Mouse (Mus musculus): Measurements from ENCODE around the gene Dgcr6.

Dgcr6 gene

DNA sequence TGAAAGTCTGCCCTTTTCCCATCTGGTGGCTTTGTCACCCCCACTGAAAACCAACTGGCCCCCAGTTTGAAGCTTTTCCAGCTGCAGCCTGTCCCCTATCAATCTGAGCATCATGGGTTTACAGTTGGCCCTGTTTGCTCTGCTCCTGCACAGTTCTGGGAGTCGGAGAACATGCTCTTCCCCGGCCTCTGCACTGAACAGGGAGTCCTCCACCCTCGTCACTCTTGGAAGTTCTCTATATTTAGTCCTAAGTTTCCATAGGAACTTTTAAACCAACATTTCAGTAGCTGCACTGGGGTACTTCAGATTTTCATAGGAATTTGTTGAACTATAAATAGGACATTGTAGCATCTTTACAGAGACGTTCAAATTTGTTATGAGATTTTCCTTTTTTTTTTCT, 19.4 kb upstream of the Dgcr6 start:
- H3K4me1 ChIP-seq (replicated peaks; ENCODE audit: low read depth, low read length), result peaks cover 13% of the 10 kb centered on the region
- H3K4me3 ChIP-seq (replicated peaks; ENCODE audit: low read length), result no peak overlapping the region
- no peak for TF ChIP-seq POU5F1 (IDR thresholded peaks at IDR 0.05; ENCODE audit: borderline replicate concordance, low read length)
- no peak for TF ChIP-seq CTCF (conservative IDR thresholded peaks at IDR 0.05; ENCODE audit: low read length)
- TF ChIP-seq NANOG (IDR thresholded peaks at IDR 0.05; ENCODE audit: borderline replicate concordance, low read length), result no peak
- H3K9me3 ChIP-seq (ENCODE audit: low read length), result no peaks in the 10 kb centered on the region
- H3K27me3 ChIP-seq (ENCODE audit: insufficient read depth, low read length), result peaks cover 8% of the 10 kb centered on the region; the same call in 1 of the 2 replicates
- H3K36me3 ChIP-seq (ENCODE audit: insufficient read depth, low read length), result no peaks in the 10 kb centered on the region

DNA sequence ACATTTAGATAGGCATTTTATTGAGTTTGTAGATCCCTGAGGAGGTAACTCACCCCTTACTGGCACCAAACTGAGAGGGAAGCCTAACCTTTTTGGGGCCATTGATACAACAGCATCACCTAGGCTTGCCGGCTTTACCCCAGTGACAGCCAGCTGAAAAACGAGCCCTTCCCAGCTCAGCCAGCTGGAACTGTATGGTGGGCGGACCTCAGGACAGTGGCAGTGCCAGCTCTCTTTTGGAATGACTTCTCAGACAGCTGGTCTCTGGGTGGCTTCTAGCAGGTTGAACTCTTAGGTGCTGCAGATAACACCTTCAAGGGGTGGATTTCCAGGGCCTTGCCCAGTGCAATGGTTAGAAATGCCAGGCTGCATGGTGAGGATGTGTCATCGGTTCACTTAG, 18.4 kb upstream of the Dgcr6 start:
- TF ChIP-seq POU5F1 (IDR thresholded peaks at IDR 0.05; ENCODE audit: borderline replicate concordance, low read length) (no peak), NANOG (IDR thresholded peaks at IDR 0.05; ENCODE audit: borderline replicate concordance, low read length) (no peak), CTCF (conservative IDR thresholded peaks at IDR 0.05; ENCODE audit: low read length) (no peak)
- H3K4me1 ChIP-seq (replicated peaks; ENCODE audit: low read depth, low read length), result peaks cover 13% of the 10 kb centered on the region
- no peaks in the 10 kb centered on the region for H3K9me3 ChIP-seq (ENCODE audit: low read length)
- no peaks in the 10 kb centered on the region for H3K36me3 ChIP-seq (ENCODE audit: insufficient read depth, low read length)
- no peak overlapping the region for H3K4me3 ChIP-seq (replicated peaks; ENCODE audit: low read length)
- H3K27me3 ChIP-seq (ENCODE audit: insufficient read depth, low read length), result peaks cover 10% of the 10 kb centered on the region; the same call in 1 of the 2 replicates

DNA sequence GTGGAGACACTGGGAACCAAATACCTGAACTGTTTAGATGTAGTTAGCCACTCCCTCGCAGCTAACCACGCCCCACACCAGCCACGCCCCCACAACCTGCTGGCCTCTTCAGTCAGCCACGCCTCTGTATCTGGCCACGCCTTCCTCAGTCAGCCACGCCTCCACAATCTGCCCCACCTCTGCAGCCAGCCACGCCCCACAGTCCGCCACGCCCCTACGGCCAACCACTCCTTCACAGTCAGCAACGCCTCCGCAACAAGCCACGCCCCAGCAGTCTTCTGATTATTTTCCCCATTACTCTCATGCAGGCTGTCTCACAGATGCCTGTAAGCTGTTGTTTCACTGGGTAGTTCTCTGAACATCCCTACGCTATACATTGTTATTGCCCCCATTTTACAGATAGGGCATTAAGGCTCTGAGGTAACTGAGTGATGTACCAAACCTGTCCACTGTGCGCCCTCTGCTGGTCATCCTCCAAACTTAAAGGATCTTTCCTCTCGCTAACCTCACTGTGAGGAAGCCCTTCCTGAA, 16.2 kb upstream of the Dgcr6 start:
- peak; percentile 77 for TF ChIP-seq CTCF (conservative IDR thresholded peaks at IDR 0.05; ENCODE audit: low read length)
- TF ChIP-seq POU5F1 (IDR thresholded peaks at IDR 0.05; ENCODE audit: borderline replicate concordance, low read length), result no peak
- Histone ChIP-seq H3K27me3 (ENCODE audit: insufficient read depth, low read length) (peaks cover 24% of the 10 kb centered on the region), H3K36me3 (ENCODE audit: insufficient read depth, low read length) (no peaks in the 10 kb centered on the region), H3K9me3 (ENCODE audit: low read length) (no peaks in the 10 kb centered on the region), H3K4me1 (replicated peaks; ENCODE audit: low read depth, low read length) (peaks cover 13% of the 10 kb centered on the region), H3K4me3 (replicated peaks; ENCODE audit: low read length) (peak overlapping the region; percentile 57; the same call in 1 of the 2 replicates)

- TF ChIP-seq POU5F1 (IDR thresholded peaks at IDR 0.05; ENCODE audit: borderline replicate concordance, low read length), result no peak
- TF ChIP-seq CTCF (conservative IDR thresholded peaks at IDR 0.05; ENCODE audit: low read length), result no peak; the same call in 1 of the 2 replicates
- TF ChIP-seq NANOG (IDR thresholded peaks at IDR 0.05; ENCODE audit: borderline replicate concordance, low read length), result no peak
- H3K27me3 ChIP-seq (ENCODE audit: insufficient read depth, low read length), result peaks cover 24% of the 10 kb centered on the region
- peaks cover 13% of the 10 kb centered on the region for H3K4me1 ChIP-seq (replicated peaks; ENCODE audit: low read depth, low read length)
- H3K36me3 ChIP-seq (ENCODE audit: insufficient read depth, low read length), result no peaks in the 10 kb centered on the region
- peak overlapping the region; percentile 57; the same call in 1 of the 2 replicates for H3K4me3 ChIP-seq (replicated peaks; ENCODE audit: low read length)
- peaks cover 1% of the 10 kb centered on the region; the same call in 1 of the 2 replicates for H3K9me3 ChIP-seq (ENCODE audit: low read length)
Observed at GRCm38 (mm10) chr16:18037025-18037424, 15.6 kb upstream of the Dgcr6 start.

DNA sequence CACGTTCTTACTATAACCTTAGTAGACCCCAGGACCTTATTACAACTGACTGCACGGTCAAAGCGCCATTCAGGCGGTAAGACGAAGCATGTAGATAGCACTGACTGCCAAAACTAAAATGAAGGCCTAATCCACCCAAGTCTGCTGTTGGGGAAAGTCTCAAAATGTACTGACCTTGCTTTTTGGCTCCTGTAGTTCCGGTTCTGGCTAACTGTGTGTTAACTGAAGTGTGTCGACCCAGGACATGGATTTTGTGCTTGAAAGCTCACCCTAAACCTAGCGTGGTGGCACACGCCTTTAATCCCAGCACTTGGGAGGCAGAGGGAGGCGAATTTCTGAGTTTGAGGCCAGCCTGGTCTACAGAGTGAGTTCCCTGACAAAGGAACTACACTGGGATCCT, 7.7 kb upstream of the Dgcr6 start:
- Histone ChIP-seq H3K36me3 (ENCODE audit: insufficient read depth, low read length) (no peaks in the 10 kb centered on the region), H3K27me3 (ENCODE audit: insufficient read depth, low read length) (peaks cover 24% of the 10 kb centered on the region), H3K9me3 (ENCODE audit: low read length) (peaks cover 8% of the 10 kb centered on the region; the same call in 1 of the 2 replicates), H3K4me1 (replicated peaks; ENCODE audit: low read depth, low read length) (peaks cover 11% of the 10 kb centered on the region), H3K4me3 (replicated peaks; ENCODE audit: low read length) (no peak overlapping the region)
- TF ChIP-seq POU5F1 (IDR thresholded peaks at IDR 0.05; ENCODE audit: borderline replicate concordance, low read length) (no peak), NANOG (IDR thresholded peaks at IDR 0.05; ENCODE audit: borderline replicate concordance, low read length) (no peak), CTCF (conservative IDR thresholded peaks at IDR 0.05; ENCODE audit: low read length) (no peak)

- H3K27me3 ChIP-seq (ENCODE audit: insufficient read depth, low read length), result peaks cover 23% of the 10 kb centered on the region; the same call in 1 of the 2 replicates
- H3K9me3 ChIP-seq (ENCODE audit: low read length), result 0 out of 2 replicates have a peak, but pooled peaks cover under 1% of the 10 kb centered on the region
- TF ChIP-seq CTCF (conservative IDR thresholded peaks at IDR 0.05; ENCODE audit: low read length), result peak; percentile 42
- TF ChIP-seq POU5F1 (IDR thresholded peaks at IDR 0.05; ENCODE audit: borderline replicate concordance, low read length), result no peak
- no peak for TF ChIP-seq NANOG (IDR thresholded peaks at IDR 0.05; ENCODE audit: borderline replicate concordance, low read length)
- H3K4me1 ChIP-seq (replicated peaks; ENCODE audit: low read depth, low read length), result peaks cover 19% of the 10 kb centered on the region
- no peaks in the 10 kb centered on the region for H3K36me3 ChIP-seq (ENCODE audit: insufficient read depth, low read length)
- no peak overlapping the region for H3K4me3 ChIP-seq (replicated peaks; ENCODE audit: low read length)
Observed at GRCm38 (mm10) chr16:18047660-18048059, 5.0 kb upstream of the Dgcr6 start.

DNA sequence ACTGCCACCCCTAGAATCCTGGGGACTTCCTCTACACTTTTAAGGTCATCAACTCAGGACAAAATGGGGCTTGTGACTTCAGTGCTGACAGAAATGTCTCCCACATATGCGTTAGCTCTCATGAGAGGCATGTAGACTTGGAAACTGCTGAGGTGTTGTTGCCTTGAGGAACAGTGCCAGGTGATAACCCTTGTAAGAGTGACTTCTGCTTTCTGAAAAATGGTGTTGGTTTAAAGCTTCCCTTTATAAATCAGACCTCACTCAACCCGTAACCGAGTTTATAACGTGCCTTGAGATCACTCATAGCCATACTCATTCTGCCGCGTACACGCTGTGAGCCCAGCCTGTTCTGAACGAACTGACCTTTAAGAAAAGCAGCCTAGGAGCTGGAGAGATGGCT, 4.6 kb upstream of the Dgcr6 start:
- Histone ChIP-seq H3K27me3 (ENCODE audit: insufficient read depth, low read length) (peaks cover 23% of the 10 kb centered on the region; the same call in 1 of the 2 replicates), H3K4me1 (replicated peaks; ENCODE audit: low read depth, low read length) (peaks cover 23% of the 10 kb centered on the region), H3K9me3 (ENCODE audit: low read length) (no peaks in the 10 kb centered on the region), H3K4me3 (replicated peaks; ENCODE audit: low read length) (no peak overlapping the region), H3K36me3 (ENCODE audit: insufficient read depth, low read length) (no peaks in the 10 kb centered on the region)
- TF ChIP-seq CTCF (conservative IDR thresholded peaks at IDR 0.05; ENCODE audit: low read length) (no peak), NANOG (IDR thresholded peaks at IDR 0.05; ENCODE audit: borderline replicate concordance, low read length) (no peak), POU5F1 (IDR thresholded peaks at IDR 0.05; ENCODE audit: borderline replicate concordance, low read length) (no peak)

GRCm38 (mm10) chr16:18052322-18052721, 338 bp upstream of the Dgcr6 start:
- no peak for TF ChIP-seq CTCF (conservative IDR thresholded peaks at IDR 0.05; ENCODE audit: low read length)
- no peak for TF ChIP-seq NANOG (IDR thresholded peaks at IDR 0.05; ENCODE audit: borderline replicate concordance, low read length)
- TF ChIP-seq POU5F1 (IDR thresholded peaks at IDR 0.05; ENCODE audit: borderline replicate concordance, low read length), result no peak
- Histone ChIP-seq H3K27me3 (ENCODE audit: insufficient read depth, low read length) (peaks cover 16% of the 10 kb centered on the region; the same call in 1 of the 2 replicates), H3K36me3 (ENCODE audit: insufficient read depth, low read length) (no peaks in the 10 kb centered on the region), H3K4me1 (replicated peaks; ENCODE audit: low read depth, low read length) (peaks cover 23% of the 10 kb centered on the region), H3K9me3 (ENCODE audit: low read length) (peaks cover 2% of the 10 kb centered on the region; the same call in 1 of the 2 replicates), H3K4me3 (replicated peaks; ENCODE audit: low read length) (peak overlapping the region; percentile 61; the same call in 1 of the 2 replicates)
